Mouse (Mus musculus) forebrain, embryonic 12.5 days (tissue): ENCODE results near the gene Trim23. TPM values are rescaled to one million over a fixed set of nuclear protein-coding genes. Genes with fewer than 3 reads are reported as not detected.
"Not testable (repeated sequence)": the region's sequence is repeated elsewhere in the genome, so short reads cannot be mapped to it uniquely, and the experiment has no call there.

Experiments
- ATAC-seq: fragments of 200-750 bp; cut with Nextera tagmentation; 2 replicates; pipeline ENCODE4 v1.8.0; 2017; ENCODE audit warnings: moderate TSS enrichment; ENCODE audit not compliant: low FRiP score
- H3K27ac ChIP-seq: fragments of 300-500 bp; sonication (generic); 2 replicates; pipeline ENCODE4 v1.5.1; 2016; ENCODE audit warnings: mild to moderate bottlenecking
- H3K27me3 ChIP-seq: fragments of 300-500 bp; sonication (generic); 2 replicates; pipeline ENCODE4 v1.6.1; 2016; ENCODE audit warnings: mild to moderate bottlenecking
- H3K36me3 ChIP-seq: fragments of 300-500 bp; sonication (generic); replicated peaks from 2 replicates; pipeline ENCODE4 v1.6.1; 2016; ENCODE audit warnings: mild to moderate bottlenecking
- H3K4me1 ChIP-seq: fragments of 300-500 bp; sonication (generic); 2 replicates; pipeline ENCODE4 v1.6.1; 2016
- H3K4me2 ChIP-seq: fragments of 300-500 bp; sonication (generic); 2 replicates; pipeline ENCODE4 v1.6.1; 2016; ENCODE audit warnings: mild to moderate bottlenecking, moderate library complexity
- H3K4me3 ChIP-seq: fragments of 300-500 bp; sonication (generic); replicated peaks from 2 replicates; pipeline ENCODE4 v1.5.1; 2016; ENCODE audit warnings: mild to moderate bottlenecking
- H3K9ac ChIP-seq: fragments of 300-500 bp; sonication (generic); 2 replicates; pipeline ENCODE4 v1.6.1; 2016; ENCODE audit warnings: mild to moderate bottlenecking
- H3K9me3 ChIP-seq: fragments of 300-500 bp; sonication (generic); 2 replicates; pipeline ENCODE4 v1.6.1; 2016
- WGBS: fragments of 180-500 bp; shearing (Covaris S2); methylation state at CpG from one replicate; pipeline ENCODE4 v1.1.7; 2016; 5-methylcytosine and 5-hydroxymethylcytosine counted together
- polyA plus RNA-seq: library from polyadenylated mRNA; unstranded; fragments of >200 nt; fragmentation: Nextera tagmentation; extraction: Ambion mirVana; gene quantifications from 2 replicates; pipeline ENCODE4 v1.2.1, GENCODE M21; 2016

The Trim23 gene
- polyA plus RNA-seq, 1 experiment from 2014 or later = 29.9 TPM

DNA sequence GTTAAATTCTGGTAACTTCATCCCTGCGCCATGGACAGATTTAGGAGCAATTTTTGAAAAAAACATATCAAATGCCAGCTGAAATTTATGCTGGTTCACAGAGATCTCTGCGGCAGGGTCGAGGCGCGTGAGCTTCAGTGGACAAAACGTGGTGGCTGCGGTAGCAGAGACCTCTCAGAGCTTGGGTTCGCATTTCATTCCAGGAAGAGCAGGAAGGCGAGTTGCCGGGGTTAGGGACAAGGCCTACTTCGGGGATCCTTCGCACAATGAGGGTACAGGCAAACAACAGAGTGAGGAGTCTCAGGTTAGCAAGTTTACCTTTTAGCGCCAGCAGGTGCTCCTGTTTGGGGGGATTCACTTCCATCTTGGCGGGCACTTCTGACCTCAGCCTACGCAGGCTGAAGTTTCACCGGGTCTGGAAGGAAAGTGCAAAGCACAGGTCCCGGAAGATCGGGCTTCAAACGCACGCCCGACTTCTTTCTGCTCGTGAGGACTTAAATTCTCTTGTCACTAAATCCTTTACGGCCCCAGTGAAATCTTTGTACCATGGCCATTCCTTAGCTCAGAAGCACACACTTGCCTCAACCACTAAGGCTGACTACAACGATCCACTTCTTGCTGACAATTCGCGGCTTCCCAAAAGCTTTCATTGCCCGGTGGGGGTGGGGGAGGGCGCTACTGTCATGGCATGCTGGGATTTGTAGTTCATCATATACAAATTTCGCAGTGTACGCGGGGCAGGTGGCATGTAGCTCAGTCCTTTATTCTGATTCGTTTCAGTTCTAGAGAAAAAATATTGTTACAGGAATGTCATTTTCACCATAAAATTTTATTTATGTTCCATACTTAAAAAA lies 574 bp upstream of the Trim23 start, which contains the start of gene Trappc13:
Trappc13 (minus strand) TSS at position 674 of the 854 bp plus-strand sequence.
- H3K4me2 ChIP-seq = peak within 1 kb of the TSS; percentile 68
- no peaks in the 10 kb centered on the region for H3K27me3 ChIP-seq
- no peaks in the 10 kb centered on the region for H3K9me3 ChIP-seq
- H3K4me1 ChIP-seq = peaks cover 22% of the 10 kb centered on the region
- peak within 1 kb of the TSS; percentile 84 for H3K9ac ChIP-seq
- peak within 1 kb of the TSS; percentile 80 for H3K27ac ChIP-seq
- peaks cover 18% of the 10 kb centered on the region for H3K36me3 ChIP-seq
- WGBS = under 1% methylated on average over 32 of the region's 32 CpGs
- H3K4me3 ChIP-seq = peak within 1 kb of the TSS; percentile 88
- ATAC-seq = peak; percentile 90

DNA sequence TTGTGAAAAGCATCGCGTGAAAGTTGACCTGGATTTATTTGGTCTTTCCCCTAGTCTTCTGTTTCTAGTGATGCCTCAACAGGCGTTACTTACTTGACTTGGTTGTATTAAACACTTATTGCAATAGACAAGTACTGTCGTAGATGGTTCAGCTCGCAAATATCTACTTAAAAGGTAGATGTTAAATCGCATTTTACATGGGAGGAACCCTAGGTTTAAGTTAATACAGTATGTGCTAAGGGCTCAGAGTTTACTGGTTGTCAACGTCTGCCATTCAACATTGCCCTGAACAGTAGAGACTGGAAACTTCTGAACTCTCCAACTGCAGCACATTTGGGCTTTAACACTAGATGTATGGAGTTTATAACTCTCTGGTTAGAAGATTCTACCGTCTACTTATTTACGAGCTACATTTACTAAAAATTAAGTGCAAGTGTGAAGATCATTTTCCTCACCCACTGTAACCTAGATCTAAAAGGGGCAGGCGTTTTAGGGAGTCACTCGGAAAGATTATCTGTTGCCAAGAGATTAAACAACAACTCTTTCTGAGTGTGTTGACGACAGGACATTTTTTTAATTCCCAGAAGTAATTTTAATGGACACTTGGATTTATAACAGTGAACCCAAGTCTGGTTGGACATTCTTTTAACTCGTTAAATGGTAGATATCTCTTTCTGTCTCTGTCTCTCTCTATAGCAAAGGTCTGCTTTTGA lies 735 bp downstream of the Trim23 start:
- H3K9ac ChIP-seq = peak overlapping the region; percentile 84
- H3K4me1 ChIP-seq = peaks cover 20% of the 10 kb centered on the region
- peak overlapping the region; percentile 61 for H3K4me2 ChIP-seq
- H3K4me3 ChIP-seq = peak overlapping the region; percentile 88
- ATAC-seq = no peak
- no peaks in the 10 kb centered on the region for H3K9me3 ChIP-seq
- no peaks in the 10 kb centered on the region for H3K27me3 ChIP-seq
- 23% methylated on average over 13 of the region's 13 CpGs for whole genome bisulfite sequencing
- peaks cover 20% of the 10 kb centered on the region for H3K36me3 ChIP-seq
- H3K27ac ChIP-seq = peak overlapping the region; percentile 80

DNA sequence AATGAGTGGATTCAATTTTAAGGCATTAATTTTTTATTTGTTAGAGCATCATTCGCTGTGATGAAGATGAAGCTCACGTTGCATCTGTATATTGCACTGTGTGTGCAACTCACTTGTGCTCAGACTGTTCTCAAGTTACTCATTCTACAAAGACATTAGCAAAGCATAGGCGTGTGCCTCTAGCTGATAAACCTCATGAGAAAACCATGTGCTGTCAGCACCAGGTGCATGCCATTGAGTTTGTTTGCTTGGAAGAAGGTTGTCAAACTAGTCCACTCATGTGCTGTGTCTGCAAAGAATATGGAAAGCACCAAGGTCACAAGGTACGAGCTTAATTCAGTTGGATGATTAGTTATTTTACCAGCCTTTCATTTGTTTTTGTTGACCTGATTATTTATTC lies 8.8 kb downstream of the Trim23 start:
- WGBS = 92% methylated on average over 4 of the region's 4 CpGs
- Histone ChIP-seq H3K4me2 (no peak overlapping the region), H3K36me3 (peaks cover 36% of the 10 kb centered on the region), H3K9me3 (no peaks in the 10 kb centered on the region), H3K4me1 (no peaks in the 10 kb centered on the region), H3K4me3 (no peak overlapping the region), H3K9ac (no peak overlapping the region), H3K27me3 (no peaks in the 10 kb centered on the region), H3K27ac (no peak overlapping the region)
- ATAC-seq = no peak

- not testable (repeated sequence) for H3K4me1 ChIP-seq, H3K9ac ChIP-seq, H3K9me3 ChIP-seq, H3K27ac ChIP-seq, H3K4me3 ChIP-seq, H3K4me2 ChIP-seq, H3K27me3 ChIP-seq, ATAC-seq
- H3K36me3 ChIP-seq = peaks cover 31% of the 10 kb centered on the region
Measured at GRCm38 (mm10) chr13:104195891-104196290, 17.3 kb downstream of the Trim23 start.

DNA sequence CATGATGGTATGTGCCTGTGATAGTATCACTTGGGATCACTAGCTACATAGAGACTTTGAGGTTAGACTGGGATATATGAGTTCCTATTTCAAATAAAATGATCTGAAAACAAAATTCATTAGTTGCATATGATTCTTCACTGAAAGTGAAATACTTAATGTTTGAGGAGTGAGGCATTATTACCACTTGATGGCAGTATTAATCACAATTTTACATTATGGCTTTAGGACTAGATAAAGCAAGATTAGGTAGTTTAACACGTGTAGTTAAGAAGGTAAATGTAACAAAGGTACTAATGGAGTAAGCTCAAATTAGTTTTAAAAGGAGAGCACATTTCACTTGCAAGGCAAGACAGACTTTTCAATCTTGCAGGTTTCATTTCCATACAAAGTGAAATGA lies 25.7 kb downstream of the Trim23 start:
- Histone ChIP-seq H3K4me2 (no peak overlapping the region), H3K9ac (no peak overlapping the region), H3K27me3 (no peaks in the 10 kb centered on the region), H3K4me1 (no peaks in the 10 kb centered on the region), H3K4me3 (no peak overlapping the region), H3K36me3 (peaks cover 28% of the 10 kb centered on the region), H3K9me3 (no peaks in the 10 kb centered on the region), H3K27ac (no peak overlapping the region)
- ATAC-seq = no peak
- 82% methylated on average over 1 of the region's 1 CpGs for WGBS

GRCm38 (mm10) chr13:104227478-104227877 lies 48.9 kb downstream of the Trim23 start:
- Histone ChIP-seq H3K36me3 (0 out of 2 replicates have a peak, but pooled peaks cover 4% of the 10 kb centered on the region), H3K4me1 (peaks cover 17% of the 10 kb centered on the region), H3K27me3 (no peaks in the 10 kb centered on the region), H3K9ac (peak overlapping the region; percentile 79), H3K4me2 (peak overlapping the region; percentile 60), H3K9me3 (no peaks in the 10 kb centered on the region), H3K4me3 (peak overlapping the region; percentile 73), H3K27ac (no peak overlapping the region)
- WGBS = 66% methylated on average over 3 of the region's 3 CpGs
- ATAC-seq = no peak

- H3K9me3 ChIP-seq = no peaks in the 10 kb centered on the region
- ATAC-seq = peak; percentile 99
- H3K27ac ChIP-seq = peak within 1 kb of the TSS; percentile 90
- peaks cover 17% of the 10 kb centered on the region for H3K4me1 ChIP-seq
- H3K36me3 ChIP-seq = 0 out of 2 replicates have a peak, but pooled peaks cover 4% of the 10 kb centered on the region
- H3K9ac ChIP-seq = peak within 1 kb of the TSS; percentile 79
- under 1% methylated on average over 55 of the region's 55 CpGs for WGBS
- no peaks in the 10 kb centered on the region for H3K27me3 ChIP-seq
- H3K4me3 ChIP-seq = peak within 1 kb of the TSS; percentile 73
- H3K4me2 ChIP-seq = peak within 1 kb of the TSS; percentile 60
Measured at GRCm38 (mm10) chr13:104228384-104229066, 49.9 kb downstream of the Trim23 start, which contains the start of the genes Cenpk and Ppwd1. TSS of gene Cenpk (plus strand) at chr13:104228611. TSS of gene Ppwd1 (minus strand) at chr13:104228843.

GRCm38 (mm10) chr13:104229181-104229580 lies 50.6 kb downstream of the Trim23 start:
- Histone ChIP-seq H3K27me3 (no peaks in the 10 kb centered on the region), H3K27ac (no peak overlapping the region), H3K36me3 (0 out of 2 replicates have a peak, but pooled peaks cover 4% of the 10 kb centered on the region), H3K9ac (peak overlapping the region; percentile 79), H3K4me3 (peak overlapping the region; percentile 73), H3K9me3 (no peaks in the 10 kb centered on the region), H3K4me1 (peaks cover 17% of the 10 kb centered on the region), H3K4me2 (peak overlapping the region; percentile 60)
- peak; percentile 53 for ATAC-seq
- 9% methylated on average over 15 of the region's 15 CpGs for WGBS

Other genes with a start within 250 kb of the Trim23 start
- gene Nln, start 69.2 kb upstream of the Trim23 start, polyA plus RNA-seq = 22.7 and 25.0 TPM in 2 replicates
- 21.8 and 22.1 TPM in 2 replicates for gene Sgtb, start 69.1 kb upstream of the Trim23 start, polyA plus RNA-seq
- gene Trappc13, start 328 bp upstream of the Trim23 start, polyA plus RNA-seq = 88.3 and 91.9 TPM in 2 replicates
- gene Cenpk, start 49.8 kb downstream of the Trim23 start, polyA plus RNA-seq = 78.3 and 85.0 TPM in 2 replicates
- gene Ppwd1, start 50.0 kb downstream of the Trim23 start, polyA plus RNA-seq = 15.8 and 15.9 TPM in 2 replicates
- 3.1 and 4.5 TPM in 2 replicates for gene Adamts6, start 109.0 kb downstream of the Trim23 start, polyA plus RNA-seq